Mouse (Mus musculus): Measurements from ENCODE around the gene 9530003J23Rik. TPM values are rescaled to one million over a fixed set of nuclear protein-coding genes. Genes with fewer than 3 reads are reported as not detected.

The 9530003J23Rik gene
- polyA plus RNA-seq, 1 experiment = not detected

GRCm38 (mm10) chr10:117185399-117186089, 53.0 kb downstream of the 9530003J23Rik start:
- Histone ChIP-seq H3K4me2 (ENCODE audit: low read depth) (no peak overlapping the region), H3K79me2 (ENCODE audit: control insufficient read depth, insufficient read depth) (no peaks in the 10 kb centered on the region), H3K4me3 (no peak overlapping the region), H3K36me3 (ENCODE audit: control insufficient read depth, insufficient read depth) (no peaks in the 10 kb centered on the region), H3K27me3 (ENCODE audit: control insufficient read depth, insufficient read depth, insufficient read length) (no peaks in the 10 kb centered on the region), H3ac (ENCODE audit: control insufficient read depth, insufficient read length) (no peak overlapping the region)
- TF ChIP-seq REST (IDR thresholded peaks at IDR 0.05; ENCODE audit: insufficient read depth, insufficient read length) (no peak), MAX (IDR thresholded peaks at IDR 0.05; ENCODE audit: low read depth) (no peak), MYOG (IDR thresholded peaks at IDR 0.05; ENCODE audit: control insufficient read depth in 1 of 3, insufficient read depth in 1 of 3, insufficient read length in 2 of 3, low read depth in 2 of 3) (no peak), E2F4 (IDR thresholded peaks at IDR 0.05; ENCODE audit: insufficient read depth) (no peak), MYOD1 (IDR thresholded peaks at IDR 0.05; ENCODE audit: control insufficient read depth in 1 of 3, insufficient read length in 2 of 3, low read depth in 2 of 3) (no peak), CEBPB (IDR thresholded peaks at IDR 0.05; ENCODE audit: insufficient read depth, poor library complexity, severe bottlenecking) (no peak), USF1 (IDR thresholded peaks at IDR 0.05; ENCODE audit: low read depth) (no peak), POLR2A (IDR thresholded peaks at IDR 0.05; ENCODE audit: insufficient read length, low read depth) (no peak), SRF (IDR thresholded peaks at IDR 0.05; ENCODE audit: control insufficient read depth, insufficient read length, low read depth) (no peak), TCF3 (IDR thresholded peaks at IDR 0.05; ENCODE audit: insufficient read length, low read depth) (no peak), TCF12 (IDR thresholded peaks at IDR 0.05; ENCODE audit: insufficient read depth, poor library complexity, severe bottlenecking) (no peak), POLR2AphosphoS2 (IDR thresholded peaks at IDR 0.05; ENCODE audit: insufficient read length, low read depth) (no peak)

Other genes starting within 250 kb of the 9530003J23Rik start
- gene Lrrc10, start 193.4 kb downstream of the 9530003J23Rik start, polyA plus RNA-seq (2012; fragmentation: generic; extraction: Trizol) = not detected
- gene Cct2, start 174.9 kb downstream of the 9530003J23Rik start, polyA plus RNA-seq (2012; fragmentation: generic; extraction: Trizol) = 384 TPM
- gene Frs2, start 90.2 kb downstream of the 9530003J23Rik start, polyA plus RNA-seq (2012; fragmentation: generic; extraction: Trizol) = 6.6 TPM
- 27.8 TPM for gene Yeats4, start 14.2 kb downstream of the 9530003J23Rik start, polyA plus RNA-seq (2012; fragmentation: generic; extraction: Trizol)
- 0.08 TPM for gene Lyz2, start 43.6 kb upstream of the 9530003J23Rik start, polyA plus RNA-seq (2012; fragmentation: generic; extraction: Trizol)
- gene Lyz1, start 54.2 kb upstream of the 9530003J23Rik start, polyA plus RNA-seq (2012; fragmentation: generic; extraction: Trizol) = not detected
- gene Cpsf6, start 141.3 kb upstream of the 9530003J23Rik start, polyA plus RNA-seq (2012; fragmentation: generic; extraction: Trizol) = 21.8 TPM

Measured in myocyte (in vitro differentiated cells).